Mouse (Mus musculus) fat pad, adult 2 months (tissue): ENCODE data around the gene Ankmy1.

ENCODE experiments used
- DNase-seq: peaks from one replicate; pipeline ENCODE4 v3.0.0-alpha.2; 2011; ENCODE audit warnings: low read depth, low spot score; ENCODE audit errors: extremely low read depth

Gene Ankmy1

DNA sequence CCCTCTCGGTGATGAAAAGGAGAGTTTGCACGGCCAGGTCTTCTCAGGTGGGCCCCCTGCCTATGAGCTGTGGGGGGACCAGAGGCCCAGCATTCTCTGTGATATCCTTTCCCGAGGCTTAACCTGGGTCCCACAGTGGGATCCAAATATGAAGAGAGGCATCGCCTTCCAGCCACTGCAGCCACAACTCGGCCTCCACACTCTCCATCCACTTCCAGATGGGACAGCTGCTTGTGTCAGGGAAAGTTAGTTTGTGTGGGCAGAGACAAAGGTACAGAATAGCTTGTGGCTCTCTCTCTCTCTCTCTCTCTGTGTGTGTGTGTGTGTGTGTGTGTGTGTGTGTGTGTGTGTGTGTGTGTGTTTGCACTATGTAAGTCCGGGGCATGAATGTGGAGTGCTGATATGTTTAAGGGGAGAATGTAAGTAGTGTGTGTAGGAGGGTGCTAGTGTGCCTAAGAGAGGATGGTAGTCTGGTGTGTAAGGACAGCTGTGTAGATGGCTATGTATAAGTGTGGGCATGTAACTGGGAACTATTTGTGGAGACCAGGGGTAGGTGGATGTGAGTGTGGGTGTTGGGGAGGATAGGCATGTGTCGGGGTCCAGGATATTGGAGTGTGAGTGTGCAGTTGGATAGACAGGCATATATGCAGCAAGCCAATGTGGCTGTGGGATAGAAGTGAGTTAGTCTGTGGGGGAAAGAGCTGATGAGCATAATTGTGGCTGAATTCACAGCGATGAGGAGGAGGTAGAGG lies 27.2 kb downstream of the Ankmy1 start:
- DNase-seq = no peak

DNA sequence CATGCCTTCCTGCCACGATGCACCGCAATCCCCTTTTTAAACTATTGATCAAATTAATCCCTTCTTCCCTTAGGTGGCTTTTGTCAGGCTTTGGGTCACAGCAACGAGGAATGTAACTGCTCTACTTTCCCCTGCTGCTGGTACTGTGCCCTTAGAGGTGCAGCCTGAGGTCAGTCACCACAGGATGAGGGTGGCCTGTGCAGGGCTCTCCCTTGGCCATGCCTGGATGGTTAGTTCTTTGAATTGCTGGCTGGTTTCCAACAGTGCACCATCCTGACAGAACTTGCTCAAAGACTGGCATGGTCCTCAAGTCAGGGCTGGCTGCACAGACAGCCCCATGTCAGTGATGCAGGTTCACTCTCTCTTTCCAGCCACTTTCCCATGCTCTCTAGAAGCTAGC lies 28.7 kb downstream of the Ankmy1 start:
- no peak for DNase-seq

DNA sequence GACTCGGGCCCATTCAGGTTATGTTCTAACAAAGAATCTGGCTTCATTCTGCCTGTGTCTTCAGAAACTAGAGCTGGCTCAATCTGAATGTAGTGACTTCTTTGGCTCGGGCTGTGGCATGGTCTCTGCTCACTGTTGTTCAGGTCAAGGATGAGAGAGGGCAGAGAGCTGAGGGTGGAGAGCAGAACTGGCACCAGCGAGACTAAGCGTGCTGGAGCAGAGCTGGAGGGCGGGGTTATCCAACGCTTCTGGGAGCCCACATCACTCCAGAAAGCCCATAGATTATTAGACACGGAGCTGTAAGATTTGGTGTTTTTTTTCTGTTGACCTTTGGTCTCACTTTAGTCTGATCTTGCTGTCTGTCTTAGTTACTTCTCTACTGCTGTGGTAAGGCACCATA lies 30.0 kb downstream of the Ankmy1 start:
- no peak for DNase-seq

DNA sequence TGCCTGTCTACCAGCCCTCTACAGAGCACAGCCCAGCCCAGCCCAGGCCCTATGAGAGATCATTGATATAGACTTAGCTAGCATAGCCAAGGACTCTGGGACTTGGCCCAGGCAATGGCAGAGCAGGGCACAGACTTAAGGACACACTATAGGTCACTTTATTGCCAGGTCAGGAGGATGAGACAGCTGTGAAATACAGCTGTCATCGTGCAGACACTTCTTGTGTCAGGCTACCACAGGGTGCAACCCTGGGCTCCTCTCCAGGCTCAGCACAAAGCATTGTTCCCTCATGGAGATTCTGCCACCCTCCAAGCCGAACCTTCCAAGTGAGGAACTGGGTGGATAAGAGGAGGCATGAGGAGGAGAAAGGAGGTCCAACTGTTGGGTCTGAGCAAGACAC lies 32.7 kb downstream of the Ankmy1 start:
- no peak for DNase-seq

DNA sequence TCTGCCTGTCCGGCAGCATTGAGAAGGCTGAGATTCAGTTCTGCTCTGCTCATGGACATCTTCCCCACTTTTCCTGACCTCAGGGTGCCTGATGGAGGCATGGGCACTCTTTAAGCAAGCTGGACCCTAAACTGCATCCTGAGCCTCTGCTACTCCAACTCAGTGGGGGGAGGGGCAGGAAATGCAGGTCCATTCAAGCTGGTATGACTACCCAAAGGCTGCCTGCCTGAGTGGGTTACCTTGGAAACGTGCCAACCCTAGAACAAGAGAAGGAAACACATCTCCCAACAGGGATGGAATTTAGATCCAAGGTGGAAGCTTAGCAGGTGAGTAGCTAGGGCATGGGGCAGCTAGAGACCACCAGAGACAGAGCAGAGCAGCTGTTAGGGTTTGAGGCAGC lies 36.5 kb downstream of the Ankmy1 start:
- no peak for DNase-seq

DNA sequence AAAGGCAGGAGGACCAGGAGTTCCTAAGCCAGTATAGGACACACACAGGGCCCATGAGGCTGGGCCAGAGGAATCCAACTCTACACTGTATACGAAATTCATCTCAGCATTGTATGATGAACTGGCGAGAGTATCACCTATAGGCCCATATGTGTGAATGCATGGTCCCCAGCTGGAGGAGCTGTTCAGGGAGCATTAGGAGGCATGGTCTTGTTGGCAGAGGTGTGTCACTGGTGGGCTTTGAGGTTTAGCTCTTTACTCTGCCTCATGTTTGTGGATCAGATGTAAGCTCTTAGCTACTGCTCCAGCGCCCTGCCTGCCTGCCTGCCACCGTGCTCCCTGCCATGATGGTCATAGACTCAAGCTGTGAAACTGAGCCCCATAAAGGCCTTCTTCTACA lies 39.4 kb downstream of the Ankmy1 start:
- DNase-seq = no peak

DNA sequence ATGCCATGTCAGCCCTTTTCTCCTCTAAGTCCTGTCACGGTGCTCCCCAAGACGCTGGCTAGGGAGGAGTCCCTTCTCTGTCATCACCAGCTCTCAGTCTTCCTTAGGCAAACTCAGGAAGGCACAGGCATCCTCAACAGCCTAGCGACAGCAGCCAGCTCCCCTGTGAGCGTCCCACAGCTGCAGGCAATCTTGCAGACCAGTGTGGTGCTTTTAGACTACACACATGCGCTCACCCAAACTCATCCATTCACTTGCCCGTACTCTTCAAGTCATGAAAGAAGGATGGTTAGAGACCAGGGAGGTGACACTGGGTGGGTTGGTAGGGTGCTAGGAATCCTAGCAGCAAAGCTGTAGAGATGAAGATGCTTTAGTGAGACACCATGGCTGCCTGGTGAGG lies 41.2 kb downstream of the Ankmy1 start:
- DNase-seq = no peak

DNA sequence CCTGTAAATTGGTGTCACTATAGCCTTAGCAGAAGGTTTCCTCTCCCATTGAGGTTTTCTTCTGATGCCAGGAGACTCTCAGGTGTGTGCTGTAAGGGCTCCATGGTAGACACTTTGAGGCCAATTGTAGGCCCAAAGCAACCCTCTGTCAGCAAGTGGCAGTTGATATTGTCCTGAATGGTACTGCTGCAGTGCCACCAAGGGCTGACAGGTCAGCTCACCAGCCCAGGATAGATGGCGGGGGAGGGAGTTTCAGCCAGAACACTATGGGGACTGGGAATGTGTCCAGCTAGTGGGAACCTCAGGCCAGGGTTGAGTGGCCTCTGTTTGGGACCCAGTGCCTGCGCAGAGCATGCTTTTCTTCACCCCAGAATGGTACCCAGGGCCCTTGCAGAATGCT lies 50.3 kb downstream of the Ankmy1 start:
- no peak for DNase-seq

DNA sequence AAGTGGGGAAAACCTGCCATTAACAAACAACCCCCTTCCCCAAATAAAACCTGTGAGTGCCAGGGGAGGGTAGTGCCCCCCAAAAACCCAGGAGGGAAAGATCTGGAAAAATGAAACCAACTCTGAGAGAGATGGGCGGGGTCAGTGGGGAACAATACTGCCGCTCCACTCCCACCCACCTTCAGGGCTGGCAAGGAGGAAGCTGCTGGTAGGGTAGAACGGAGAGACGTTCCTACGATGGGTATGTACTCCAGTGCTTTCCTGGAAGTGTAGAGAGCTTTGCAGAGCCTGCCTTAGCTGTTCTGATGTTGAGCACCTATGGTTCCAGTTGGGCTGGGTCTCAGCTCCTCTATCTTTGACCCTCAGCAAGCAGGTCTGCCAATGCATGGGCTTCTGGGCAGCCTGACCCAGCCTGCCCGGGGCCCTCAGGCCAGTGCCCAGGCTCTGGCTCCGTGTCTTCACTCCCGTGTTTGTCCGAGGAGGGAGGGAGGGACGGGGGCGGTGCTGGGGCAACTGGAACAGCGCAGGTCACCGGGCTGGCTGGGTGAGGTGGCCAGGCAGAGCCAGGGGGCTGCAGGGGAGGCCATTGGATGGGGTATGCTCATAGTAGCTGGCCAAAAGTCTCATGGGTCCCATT lies 52.6 kb downstream of the Ankmy1 start:
- no peak for DNase-seq

DNA sequence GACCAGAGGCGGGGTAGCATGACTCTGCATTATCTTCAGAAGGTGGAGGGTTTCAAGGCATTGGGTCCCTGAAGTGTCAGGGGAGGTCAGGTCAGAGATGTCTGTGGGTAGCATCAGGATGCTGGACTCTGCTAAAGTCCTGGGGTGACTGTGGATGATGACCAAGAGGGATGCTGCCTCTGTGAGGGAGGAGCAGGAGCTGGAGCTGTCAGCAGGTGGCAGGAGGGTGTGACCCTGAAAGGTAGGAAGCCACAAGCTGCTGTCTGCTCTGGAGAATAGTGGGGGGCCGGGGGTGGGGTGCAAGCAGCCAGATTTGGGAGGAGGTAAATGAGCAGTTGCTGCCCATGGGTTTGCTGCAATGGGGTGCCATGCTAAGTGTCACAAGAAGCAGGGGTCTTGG lies 53.2 kb downstream of the Ankmy1 start:
- no peak for DNase-seq

DNA sequence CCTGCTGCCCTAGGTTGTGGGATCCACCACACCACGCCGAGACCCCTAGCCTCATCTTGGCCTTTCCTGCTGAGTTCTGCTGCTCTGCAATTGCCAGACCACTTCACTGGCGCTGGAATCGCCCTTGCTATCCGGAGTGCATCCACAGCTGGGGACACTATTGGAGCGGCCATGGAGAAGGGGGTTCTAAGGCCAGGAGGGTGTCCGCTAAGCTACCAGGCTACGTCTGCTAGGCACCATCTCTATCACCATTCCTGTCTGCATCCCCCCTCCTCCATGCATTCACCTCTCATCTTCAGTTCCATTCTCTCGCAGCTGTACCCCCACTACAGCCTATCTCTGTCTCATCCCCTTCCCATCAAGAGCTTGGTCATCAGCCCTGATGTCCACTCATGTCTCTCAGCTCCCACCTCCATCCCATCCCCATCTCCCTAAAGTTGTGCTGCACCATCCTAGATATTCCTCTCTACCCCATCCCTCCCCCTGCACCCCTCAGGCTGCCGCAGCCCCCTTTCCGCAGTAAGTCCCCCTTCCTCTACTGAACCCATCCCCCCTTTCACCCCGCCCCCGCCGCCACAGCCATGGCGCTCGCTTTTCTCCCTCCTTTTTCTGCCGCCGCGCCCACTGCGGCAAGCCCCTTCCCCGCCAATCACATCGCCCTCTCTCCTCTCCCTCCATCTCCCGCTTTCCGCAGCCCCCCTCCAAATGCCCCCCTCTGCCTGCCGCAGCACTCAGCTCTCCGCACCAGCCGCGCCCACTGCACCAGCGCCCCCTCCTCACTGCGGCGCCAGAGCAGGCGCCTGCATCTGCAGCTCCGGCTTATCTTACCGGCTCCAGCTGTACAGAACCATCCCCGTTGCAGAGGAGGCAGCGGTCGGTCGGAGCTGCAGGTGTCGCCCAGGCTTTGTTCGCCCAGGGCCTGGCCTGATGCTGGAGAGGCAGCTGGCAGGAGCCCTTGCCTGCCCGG lies 54.5 kb downstream of the Ankmy1 start:
- DNase-seq = no peak

DNA sequence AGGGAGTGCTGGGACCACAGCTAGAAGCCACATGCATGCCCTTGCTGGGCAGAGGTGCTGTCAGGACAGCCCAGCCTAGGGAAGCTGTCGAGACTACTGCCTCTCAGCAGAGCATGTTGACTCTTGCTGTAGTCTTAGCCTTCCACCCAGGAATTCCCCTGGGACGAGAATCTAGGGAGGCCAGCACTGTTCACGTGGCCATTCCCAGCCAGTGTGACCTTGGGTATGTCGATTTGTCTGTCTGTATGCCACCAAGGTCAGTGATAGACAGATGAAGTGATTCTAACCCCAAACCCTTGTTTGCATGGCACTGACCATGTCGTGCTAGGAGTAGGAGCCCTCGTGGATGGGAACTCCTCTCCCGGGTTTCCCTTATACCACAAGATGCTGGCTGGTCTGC lies 56.8 kb downstream of the Ankmy1 start:
- no peak for DNase-seq

DNA sequence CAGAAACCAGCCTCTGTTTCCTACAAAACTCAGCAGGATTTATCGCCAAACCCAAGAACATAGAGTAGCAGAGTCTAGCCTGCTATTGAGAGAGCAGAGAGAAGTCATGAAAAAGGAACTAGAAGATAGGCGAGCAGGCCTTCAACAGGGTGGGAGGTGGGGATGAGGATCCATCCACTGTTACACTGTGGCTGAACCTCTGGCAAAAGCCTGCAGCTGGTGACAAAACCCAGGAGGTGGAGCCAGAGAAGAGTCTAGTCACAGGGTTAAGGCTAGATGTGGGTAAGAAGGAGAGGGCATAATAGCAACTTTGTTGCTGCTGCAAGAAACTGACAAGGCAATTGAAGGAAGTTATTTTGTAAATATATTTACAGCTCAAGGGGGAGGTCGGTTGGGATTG lies 61.3 kb downstream of the Ankmy1 start:
- DNase-seq = no peak

DNA sequence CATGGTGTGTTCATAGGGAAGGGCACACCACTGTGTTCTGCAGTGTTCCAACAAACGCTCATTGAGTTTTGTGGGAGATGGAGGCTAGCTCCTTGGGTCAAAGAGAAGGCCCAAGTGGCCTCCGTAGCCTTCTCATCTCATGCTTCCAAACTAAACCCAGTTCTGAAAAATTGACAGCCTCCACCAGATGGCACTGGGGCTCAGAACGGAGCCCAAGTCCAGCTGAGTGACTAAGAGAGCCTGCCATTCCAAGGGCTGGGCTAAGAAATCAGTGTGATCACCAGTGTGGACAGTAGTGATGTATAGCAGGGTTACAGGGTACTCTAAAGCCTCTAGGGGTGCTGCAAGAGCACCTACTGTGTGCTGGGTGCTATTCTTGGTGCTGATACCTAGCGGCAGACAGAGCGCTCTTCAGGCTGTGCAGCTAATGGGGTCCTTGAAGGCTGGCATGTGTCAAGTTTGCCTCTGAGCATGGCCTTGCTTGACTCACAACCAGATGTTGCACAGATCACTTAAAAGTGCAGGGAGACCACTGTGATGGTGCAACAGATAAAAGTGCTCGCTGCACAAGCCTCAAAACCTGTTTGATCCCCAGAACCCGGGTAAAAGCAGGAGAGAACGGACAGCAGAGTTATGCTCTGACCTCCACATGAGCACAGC lies 62.3 kb downstream of the Ankmy1 start:
- no peak for DNase-seq

DNA sequence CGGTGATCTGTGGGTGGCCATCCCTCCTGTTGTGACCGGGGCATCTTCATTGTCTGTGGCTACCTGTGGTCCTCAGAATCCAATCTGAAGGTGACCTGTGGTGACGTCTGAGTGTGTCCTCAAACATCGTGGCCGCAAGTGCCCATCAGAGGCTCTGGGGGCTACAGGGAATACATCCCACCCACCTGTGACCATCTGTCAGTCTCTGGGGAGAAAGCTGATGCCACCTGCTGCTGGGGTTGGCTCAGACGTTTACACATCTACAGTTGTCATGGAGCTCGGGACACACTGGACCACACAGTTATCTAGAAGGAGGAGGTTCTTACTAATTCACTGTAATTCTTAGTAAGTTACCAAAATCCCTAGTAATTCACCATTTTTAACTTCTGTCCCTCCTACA lies 63.5 kb downstream of the Ankmy1 start:
- no peak for DNase-seq

DNA sequence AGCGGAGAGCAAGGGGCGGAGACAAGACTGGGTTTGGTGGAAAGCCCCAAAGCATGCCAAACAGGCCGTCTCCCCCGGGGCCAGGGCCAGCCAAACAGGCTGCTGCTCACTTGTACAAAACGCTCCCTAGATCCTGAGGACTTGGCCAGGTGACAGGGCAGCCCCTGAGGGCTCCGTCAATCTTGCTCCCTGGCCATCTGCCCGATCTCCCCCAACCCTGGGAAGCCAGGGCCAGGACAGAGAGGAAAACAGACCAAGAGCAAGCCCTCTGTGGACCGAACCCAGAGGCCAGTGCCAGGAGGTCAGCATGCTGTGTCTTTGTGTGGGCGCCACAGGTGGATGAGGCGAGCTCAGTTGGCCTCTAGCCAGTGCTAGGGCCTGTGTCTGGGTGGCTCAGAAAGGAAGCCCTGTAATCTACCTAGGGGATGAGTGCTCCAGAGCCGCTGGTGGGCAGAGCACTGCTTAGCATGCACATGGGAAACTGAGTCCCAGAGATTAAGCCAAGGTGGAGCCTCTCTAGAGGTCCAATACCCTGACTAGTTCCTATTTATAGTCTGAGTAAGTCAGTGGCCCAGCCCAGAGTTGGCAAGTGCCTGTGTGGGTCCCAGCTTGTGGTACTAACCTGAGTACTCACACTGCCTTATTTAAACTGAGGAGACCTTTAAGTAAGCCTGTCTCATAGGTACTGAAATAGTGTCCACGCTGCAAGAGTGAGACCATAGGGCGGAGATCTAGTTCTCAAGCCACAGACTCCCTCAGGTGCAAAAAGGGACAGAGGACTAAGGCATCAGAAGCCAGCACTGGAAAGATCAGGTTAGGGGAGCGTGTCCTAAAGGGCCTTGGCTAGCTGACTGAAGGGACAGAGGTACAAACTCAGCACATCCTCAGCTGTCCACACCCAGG lies 64.5 kb downstream of the Ankmy1 start:
- DNase-seq = no peak

DNA sequence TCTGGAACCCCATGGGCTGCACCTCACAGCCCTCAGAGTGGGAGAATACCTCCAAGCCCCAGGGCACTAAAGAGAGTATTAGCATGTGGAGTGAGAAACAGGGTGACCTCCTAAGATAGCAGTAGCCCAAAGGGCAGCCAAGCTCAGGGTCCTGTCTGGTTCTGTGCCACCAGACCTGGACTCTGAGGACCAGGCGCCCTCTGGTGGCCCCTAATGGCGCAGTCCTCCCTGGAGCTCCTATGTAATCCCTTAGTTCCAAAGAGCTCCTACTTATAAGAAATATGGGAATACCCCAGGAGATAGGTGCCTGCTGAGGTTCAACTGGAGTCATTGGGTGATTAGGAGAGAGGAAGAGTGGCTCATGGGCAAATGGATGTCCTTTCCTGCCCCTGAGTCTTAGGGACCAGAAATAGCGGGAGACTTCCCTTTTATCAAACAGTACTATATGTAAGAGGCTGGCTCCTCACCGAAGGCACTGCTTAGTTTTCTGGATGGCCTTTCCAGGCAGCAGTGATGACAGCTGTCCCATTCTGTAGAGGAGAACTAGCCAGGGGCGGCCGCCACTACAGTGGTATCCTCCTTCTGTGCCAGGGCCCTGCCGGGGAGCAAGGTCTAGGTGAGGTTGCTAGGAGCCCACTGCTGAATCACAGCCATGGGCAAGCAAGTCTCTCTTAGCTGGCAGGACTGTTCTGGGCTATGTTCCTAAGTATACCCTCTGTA lies 68.6 kb downstream of the Ankmy1 start:
- no peak for DNase-seq

DNA sequence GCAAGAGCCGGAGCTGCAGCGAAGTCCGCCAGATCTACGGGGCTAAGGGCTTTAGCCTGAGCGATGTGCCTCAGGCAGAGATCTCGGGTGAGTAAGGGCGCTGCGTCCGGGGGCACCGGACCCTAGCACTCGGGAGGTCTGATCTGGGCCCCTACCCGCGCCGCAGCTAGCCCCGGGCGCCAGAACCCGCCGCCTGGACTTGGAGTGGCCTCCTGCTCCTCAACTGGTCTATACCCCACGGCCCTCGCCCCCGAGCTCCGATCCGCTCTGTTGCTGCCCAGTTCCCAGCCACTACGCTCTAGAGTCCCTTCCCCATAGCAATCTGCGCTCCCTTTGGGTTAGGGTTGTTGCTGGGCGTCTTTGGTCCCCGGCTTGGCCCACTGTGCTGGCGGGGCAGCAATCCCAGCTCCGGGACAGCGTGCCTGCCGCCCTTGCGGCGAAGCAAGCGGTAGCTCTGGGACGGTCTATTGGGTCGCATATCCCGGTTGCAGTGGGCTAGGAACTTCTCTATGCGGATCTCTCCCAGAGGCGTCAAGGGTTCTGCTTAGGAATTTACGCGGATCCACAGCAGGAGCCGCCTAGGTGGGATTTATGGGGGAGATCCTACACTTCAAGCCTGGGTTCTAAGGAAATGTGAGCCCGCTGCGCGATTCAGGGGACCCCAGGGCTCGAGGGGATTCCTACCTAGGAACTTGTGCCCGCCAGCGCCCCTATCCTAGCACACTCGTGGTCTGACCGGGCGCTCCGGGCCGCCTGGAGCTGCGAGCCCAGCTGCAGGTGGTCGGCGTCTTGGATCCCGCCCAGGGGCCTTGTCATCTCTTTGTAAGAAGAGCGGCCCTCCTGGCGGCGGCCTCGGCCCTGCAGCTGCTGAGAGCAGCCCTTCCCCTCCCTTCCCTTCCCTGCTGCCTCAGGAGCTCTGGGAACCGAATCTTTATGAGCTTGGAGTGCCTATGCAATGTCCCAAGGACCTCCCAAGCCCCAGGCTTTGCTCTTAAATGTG lies 70.4 kb downstream of the Ankmy1 start:
- DNase-seq = no peak
